Mouse (Mus musculus) myocyte (in vitro differentiated cells): ENCODE measurements around the gene Man2a1.

Experiments
- E2F4 ChIP-seq: IDR thresholded peaks from one replicate; pipeline ENCODE4 v1.6.1; 2011; ENCODE audit warnings: mild to moderate bottlenecking, control low read depth, moderate library complexity; ENCODE audit not compliant: insufficient read depth
- MYOD1 ChIP-seq, 3 experiments: IDR thresholded peaks; one replicate each; pipeline ENCODE4 v1.6.1; 2011; ENCODE audit warnings: control low read depth in 2 of 3, low read depth in 2 of 3, mild to moderate bottlenecking in 2 of 3, moderate library complexity in 1 of 3; ENCODE audit not compliant: insufficient read length in 2 of 3, control insufficient read depth in 1 of 3
- POLR2A ChIP-seq: IDR thresholded peaks from one replicate; pipeline ENCODE4 v1.6.1; 2011; ENCODE audit warnings: low read depth, mild to moderate bottlenecking, control low read depth, moderate library complexity; ENCODE audit not compliant: insufficient read length
- TCF12 ChIP-seq: IDR thresholded peaks from one replicate; pipeline ENCODE4 v1.6.1; 2011; ENCODE audit warnings: mild to moderate bottlenecking, control low read depth; ENCODE audit not compliant: poor library complexity, insufficient read depth, severe bottlenecking

DNA sequence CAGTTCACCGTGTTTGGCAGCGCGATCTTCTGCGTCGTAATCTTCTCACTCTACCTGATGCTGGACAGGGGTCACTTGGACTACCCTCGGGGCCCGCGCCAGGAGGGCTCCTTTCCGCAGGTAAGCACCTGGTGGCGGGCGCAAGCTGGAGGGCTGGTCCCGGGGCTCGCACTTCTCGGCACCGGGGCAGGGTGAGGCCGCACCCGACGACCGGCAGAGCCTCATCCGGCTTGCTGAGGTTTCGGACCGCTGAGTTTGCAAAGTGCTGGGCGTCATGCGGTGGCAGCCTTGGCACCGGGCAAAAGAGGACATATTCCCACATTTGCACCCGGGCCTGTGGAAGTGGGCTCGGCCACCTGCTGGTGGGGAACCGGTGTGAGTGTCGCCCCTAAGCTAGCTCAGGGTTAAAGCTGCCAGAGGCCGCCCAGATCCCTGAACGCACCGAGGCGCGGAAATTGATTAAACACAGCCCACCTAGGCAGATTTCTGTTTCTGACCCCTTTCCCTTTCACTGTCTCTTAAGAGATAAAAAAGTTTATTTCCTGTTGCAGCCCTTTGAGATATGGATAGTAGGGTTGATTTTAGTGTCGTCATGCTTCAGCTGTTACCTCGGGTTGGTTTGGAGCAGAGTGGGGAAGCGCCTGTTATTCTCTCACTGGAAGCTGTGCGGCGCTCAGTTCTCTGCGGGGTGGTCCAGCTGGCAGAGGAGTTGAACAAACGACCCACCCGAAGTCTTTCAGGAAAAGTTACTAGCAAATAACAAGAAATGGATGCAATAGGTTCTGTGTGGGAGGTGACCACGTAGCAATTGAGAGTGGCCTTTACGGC lies 1.4 kb downstream of the Man2a1 start:
- TF ChIP-seq POLR2A (no peak), MYOD1 (IDR thresholded peaks at IDR 0.05; ENCODE audit: control insufficient read depth in 1 of 3, insufficient read length in 2 of 3, low read depth in 2 of 3) (peak in 2 of 3 experiments; percentile 14 to 15), TCF12 (no peak), E2F4 (no peak)
